Mouse (Mus musculus) lung, adult 2 months (tissue): Measurements from ENCODE around the gene Ybx2. TPM values are rescaled to one million over a fixed set of nuclear protein-coding genes. Genes with fewer than 3 reads are reported as not detected.

Experiments
- DNase-seq: peaks from one replicate; pipeline ENCODE4 v3.0.0; 2022
- H3K4me1 ChIP-seq: fragments of 200-500 bp; 2 replicates; pipeline ENCODE4 v1.6.1; 2011; ENCODE audit warnings: low read length; ENCODE audit not compliant: control insufficient read depth, insufficient read depth
- H3K4me3 ChIP-seq: fragments of 200-500 bp; replicated peaks from 2 replicates; pipeline ENCODE3; 2011; ENCODE audit warnings: low read depth, mild to moderate bottlenecking, control low read depth, low read length; ENCODE audit errors: extremely low read depth
- CTCF ChIP-seq: fragments of 200-500 bp; IDR thresholded peaks from 2 replicates; pipeline ENCODE4 v1.5.1; 2011; ENCODE audit warnings: mild to moderate bottlenecking, low read length, control low read depth; ENCODE audit not compliant: insufficient read depth
- POLR2A ChIP-seq: fragments of 200-500 bp; IDR thresholded peaks from 2 replicates; pipeline ENCODE4 v1.6.1; 2011; ENCODE audit warnings: low read depth, mild to moderate bottlenecking, control low read depth, low read length, borderline replicate concordance; ENCODE audit errors: extremely low read depth
- WGBS: fragments of 180-500 bp; shearing (Covaris S2); methylation state at CpG from one replicate; pipeline ENCODE4 v1.1.7; 2018; 5-methylcytosine and 5-hydroxymethylcytosine counted together
- polyA plus RNA-seq: library from polyadenylated mRNA; depleted of rRNA; stranded (reverse); fragments of >200 nt; gene quantifications from 2 replicates; pipeline ENCODE4 v1.2.3, GENCODE M21; 2012

Ybx2 gene
- polyA plus RNA-seq, 1 experiment, result 4.6 TPM

- peaks cover 4% of the 10 kb centered on the region for H3K4me1 ChIP-seq
- TF ChIP-seq POLR2A (no peak), CTCF (no peak)
- no peak overlapping the region for H3K4me3 ChIP-seq
- WGBS, result 55% methylated on average over 8 of the region's 8 CpGs
- DNase-seq, result no peak
Observed at GRCm38 (mm10) chr11:69931769-69932168, 3.8 kb upstream of the Ybx2 start.

GRCm38 (mm10) chr11:69932254-69932653 lies 3.3 kb upstream of the Ybx2 start:
- H3K4me3 ChIP-seq, result no peak overlapping the region
- peak; percentile 33; the same call in 1 of the 2 replicates for TF ChIP-seq CTCF
- no peak for TF ChIP-seq POLR2A
- WGBS, result 36% methylated on average over 3 of the region's 3 CpGs
- no peak for DNase-seq
- H3K4me1 ChIP-seq, result peaks cover 4% of the 10 kb centered on the region

- 57% methylated on average over 4 of the region's 4 CpGs for WGBS
- no peak for DNase-seq
- Histone ChIP-seq H3K4me1 (peaks cover 4% of the 10 kb centered on the region), H3K4me3 (no peak overlapping the region)
- TF ChIP-seq POLR2A, result no peak
- TF ChIP-seq CTCF, result no peak
Observed at GRCm38 (mm10) chr11:69933066-69933465, 2.5 kb upstream of the Ybx2 start.

- WGBS, result under 1% methylated on average over 18 of the region's 18 CpGs
- H3K4me3 ChIP-seq, result no peak overlapping the region
- DNase-seq, result peak; percentile 94
- TF ChIP-seq CTCF, result peak; percentile 76
- no peak for TF ChIP-seq POLR2A
- peaks cover 4% of the 10 kb centered on the region for H3K4me1 ChIP-seq
Observed at GRCm38 (mm10) chr11:69934169-69934568, 1.4 kb upstream of the Ybx2 start.

- DNase-seq, result no peak
- no peak for TF ChIP-seq POLR2A
- TF ChIP-seq CTCF, result no peak
- 14% methylated on average over 6 of the region's 6 CpGs for WGBS
- Histone ChIP-seq H3K4me3 (no peak overlapping the region), H3K4me1 (peaks cover 4% of the 10 kb centered on the region)
Observed at GRCm38 (mm10) chr11:69934681-69935080, 915 bp upstream of the Ybx2 start.

GRCm38 (mm10) chr11:69936156-69936555 lies 560 bp downstream of the Ybx2 start:
- Histone ChIP-seq H3K4me3 (no peak overlapping the region), H3K4me1 (peaks cover 4% of the 10 kb centered on the region)
- DNase-seq, result no peak
- TF ChIP-seq CTCF, result no peak
- WGBS, result 2% methylated on average over 29 of the region's 30 CpGs

GRCm38 (mm10) chr11:69936714-69937347 lies 1.2 kb downstream of the Ybx2 start:
- TF ChIP-seq CTCF, result no peak
- TF ChIP-seq POLR2A, result no peak
- WGBS, result 31% methylated on average over 9 of the region's 9 CpGs
- no peak for DNase-seq

GRCm38 (mm10) chr11:69937385-69937784 lies 1.8 kb downstream of the Ybx2 start:
- Histone ChIP-seq H3K4me3 (no peak overlapping the region), H3K4me1 (peaks cover 4% of the 10 kb centered on the region)
- no peak for TF ChIP-seq POLR2A
- no peak for TF ChIP-seq CTCF
- DNase-seq, result no peak
- WGBS, result 39% methylated on average over 4 of the region's 4 CpGs

More at GRCm38 (mm10) chr11:69936714-69937347, 1.2 kb downstream of the Ybx2 start:
- H3K4me3 ChIP-seq, result no peak overlapping the region
- H3K4me1 ChIP-seq, result peaks cover 4% of the 10 kb centered on the region

GRCm38 (mm10) chr11:69937834-69938233 lies 2.2 kb downstream of the Ybx2 start:
- no peak for DNase-seq

GRCm38 (mm10) chr11:69938401-69938979 lies 2.9 kb downstream of the Ybx2 start:
- no peak overlapping the region for H3K4me3 ChIP-seq
- no peak for DNase-seq
- 45% methylated on average over 9 of the region's 9 CpGs for WGBS
- TF ChIP-seq POLR2A (no peak), CTCF (no peak)
- H3K4me1 ChIP-seq, result peaks cover 4% of the 10 kb centered on the region

More at GRCm38 (mm10) chr11:69937834-69938233, 2.2 kb downstream of the Ybx2 start:
- 80% methylated on average over 5 of the region's 5 CpGs for WGBS
- H3K4me3 ChIP-seq, result no peak overlapping the region
- peaks cover 4% of the 10 kb centered on the region for H3K4me1 ChIP-seq
- TF ChIP-seq CTCF (no peak), POLR2A (no peak)
